Mouse (Mus musculus) CD4-positive naive resting alpha-beta T cell, adult 76 days (primary cell): ENCODE data around the gene Rgs10. TPM values are rescaled to one million over a fixed set of nuclear protein-coding genes. Genes with fewer than 3 reads are reported as not detected.

Source experiments
- total RNA-seq: library from RNA; stranded (reverse); gene quantifications from one replicate; pipeline ENCODE4 v1.2.4, GENCODE M21; 2023

The Rgs10 gene
- 344 TPM for total RNA-seq

DNA sequence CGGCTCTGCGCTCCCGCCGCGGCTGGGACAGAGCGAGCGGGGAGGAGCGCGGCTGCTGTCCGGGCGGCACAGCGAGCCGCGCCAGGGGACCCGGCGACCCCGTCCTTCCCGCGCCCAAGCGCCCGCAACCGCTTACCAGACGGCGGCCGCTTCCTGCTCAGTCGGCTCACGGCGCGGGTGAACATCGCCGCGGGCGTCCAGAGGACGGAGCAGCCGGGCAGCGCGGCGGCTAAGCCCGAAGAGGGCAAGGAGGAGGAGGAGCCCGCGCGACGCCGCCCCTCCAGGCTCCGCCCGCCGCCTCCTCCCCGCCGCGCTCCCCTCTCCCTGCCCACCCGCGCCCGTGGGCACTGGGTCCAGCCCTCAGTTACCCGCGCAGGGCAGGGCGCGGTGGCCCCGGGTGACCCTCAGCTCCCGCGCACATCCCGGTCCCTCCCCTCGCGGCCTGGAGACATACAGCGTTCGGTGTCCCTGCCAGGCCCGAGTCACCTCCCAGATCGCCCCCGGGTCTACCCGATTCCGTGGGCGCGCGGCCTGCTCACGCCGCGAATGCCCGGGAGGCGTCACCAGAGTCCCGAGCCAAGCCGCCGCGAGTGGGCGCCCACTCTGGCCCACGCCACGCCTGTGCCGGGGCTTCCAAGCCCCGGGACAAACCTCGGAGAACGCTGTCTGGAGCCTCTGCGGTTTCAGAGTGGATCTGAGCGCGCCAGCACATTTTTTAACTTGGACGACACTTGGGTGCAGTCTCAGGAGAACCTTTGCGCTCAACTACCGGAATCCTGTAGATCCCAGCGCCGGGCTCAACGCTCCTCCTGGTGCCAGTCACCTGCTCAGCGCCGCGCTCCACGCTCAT is at the start of gene Rgs10:
TSS of gene Rgs10 (minus strand) at position 829 of the 850 bp plus-strand sequence.

GRCm38 (mm10) chr7:128461285-128462215 is 43.0 kb upstream of the Rgs10 start, which contains the start of gene Tial1:
Gene Tial1 (minus strand): TSS chr7:128461717.

Other genes with a start within 250 kb of the Rgs10 start
- gene Cox6a2, start 212.4 kb downstream of the Rgs10 start, total RNA-seq: not detected
- gene Armc5, start 181.4 kb downstream of the Rgs10 start, total RNA-seq: 34.0 TPM
- 4.4 TPM for gene 9130023H24Rik, start 180.7 kb downstream of the Rgs10 start, total RNA-seq
- 2.7 TPM for gene Tgfb1i1, start 171.9 kb downstream of the Rgs10 start, total RNA-seq
- gene Slc5a2, start 153.1 kb downstream of the Rgs10 start, total RNA-seq: not detected
- 23.5 TPM for gene BC017158, start 120.6 kb downstream of the Rgs10 start, total RNA-seq
- gene Tial1, start 43.0 kb upstream of the Rgs10 start, total RNA-seq: 152 TPM
- gene Bag3, start 104.9 kb upstream of the Rgs10 start, total RNA-seq: 37.6 TPM
- 37.8 TPM for gene Inpp5f, start 192.6 kb upstream of the Rgs10 start, total RNA-seq